Mouse (Mus musculus): ENCODE results near the gene Ctnnd2.

GRCm38 (mm10) chr15:30506476-30506875 is 334.1 kb downstream of the Ctnnd2 start:
- no peak for TF ChIP-seq CTCF (conservative IDR thresholded peaks at IDR 0.05; ENCODE audit: insufficient read depth, insufficient read length, low read depth, low read length)
- no peak for TF ChIP-seq POLR2A (IDR thresholded peaks at IDR 0.05; ENCODE audit: low read depth, low read length)
